Mouse (Mus musculus) G1E (cell line): ENCODE measurements around the gene Ccdc88c. TPM values are rescaled to one million over a fixed set of nuclear protein-coding genes. Genes with fewer than 3 reads are reported as not detected.
A peak's percentile ranks its signal among the peaks of the same experiment; 100 is the strongest.

Experiments used
- ATAC-seq: 2 replicates; pipeline ENCODE4 v1.8.0; 2016; ENCODE audit warnings: mild to moderate bottlenecking; ENCODE audit not compliant: insufficient number of reproducible peaks, poor library complexity, low FRiP score, severe bottlenecking; ENCODE audit errors: extremely low read depth
- DNase-seq: peaks from one replicate; pipeline ENCODE4 v3.0.0; 2012; ENCODE audit warnings: low spot score
- H3K27me3 ChIP-seq: 2 replicates; pipeline ENCODE4 v1.6.1; 2012; ENCODE audit warnings: mild to moderate bottlenecking, low read length, inconsistent platforms; ENCODE audit not compliant: insufficient read depth
- H3K36me3 ChIP-seq: replicated peaks from 2 replicates; pipeline ENCODE3; 2012; ENCODE audit warnings: mild to moderate bottlenecking, inconsistent platforms
- H3K4me1 ChIP-seq: 2 replicates; pipeline ENCODE4 v1.6.1; 2012; ENCODE audit warnings: low read depth, low read length, inconsistent platforms, mixed read lengths; ENCODE audit not compliant: insufficient read depth
- H3K4me3 ChIP-seq: 2 replicates; pipeline ENCODE4 v1.5.1; 2012; ENCODE audit warnings: low read depth, mild to moderate bottlenecking, inconsistent platforms, low read length, moderate library complexity, mixed read lengths
- H3K9me3 ChIP-seq: replicated peaks from 2 replicates; pipeline ENCODE4 v1.6.1; 2012; ENCODE audit warnings: inconsistent platforms
- CTCF ChIP-seq: IDR thresholded peaks from 2 replicates; pipeline ENCODE4 v1.5.1; 2012; ENCODE audit warnings: low read depth, low read length, inconsistent platforms, mixed read lengths
- GATA1 ChIP-seq: IDR thresholded peaks from 2 replicates; pipeline ENCODE4 v1.6.1; 2012; ENCODE audit warnings: borderline replicate concordance, low read length, inconsistent platforms, mixed read lengths
- GATA2 ChIP-seq: IDR thresholded peaks from 2 replicates; pipeline ENCODE4 v1.6.1; 2012; ENCODE audit warnings: low read depth, low read length, inconsistent platforms, borderline replicate concordance
- POLR2AphosphoS5 ChIP-seq: IDR thresholded peaks from 2 replicates; pipeline ENCODE4 v1.6.1; 2012; ENCODE audit warnings: low read depth, low read length, inconsistent platforms; ENCODE audit not compliant: insufficient replicate concordance
- TAL1 ChIP-seq: conservative IDR thresholded peaks from 2 replicates; pipeline ENCODE4 v1.6.1; 2012; ENCODE audit warnings: low read depth, low read length, inconsistent platforms, mixed read lengths
- polyA plus RNA-seq: library from polyadenylated mRNA; stranded (reverse); fragments of >175 nt; gene quantifications from 2 replicates; pipeline ENCODE4 v1.2.3, GENCODE M21; 2012
- total RNA-seq, 2 experiments: library from RNA; stranded (forward) in 1 of 2; stranded (reverse) in 1 of 2; fragments of 200-1000 nt in 1 of 2; fragments of >200 nt in 1 of 2; fragmentation: Nextera tagmentation in 1 of 2; gene quantifications; 2 replicates each; pipeline ENCODE4 v1.2.3; 2014 to 2017

The Ccdc88c gene
- total and polyA plus RNA-seq, 3 experiments, result 9.2 to 31.0 (median 22.7) TPM

- Histone ChIP-seq H3K4me3 (no peak overlapping the region), H3K27me3 (no peaks in the 10 kb centered on the region), H3K4me1 (no peaks in the 10 kb centered on the region), H3K36me3 (peaks cover 75% of the 10 kb centered on the region), H3K9me3 (no peaks in the 10 kb centered on the region)
- TF ChIP-seq CTCF (no peak), GATA2 (no peak), POLR2AphosphoS5 (no peak), GATA1 (no peak), TAL1 (no peak)
- DNase-seq (no peak), ATAC-seq (no peak)
These were observed 11.1 kb upstream of the Ccdc88c start for GRCm38 (mm10) chr12:101039956-101040355.

DNA sequence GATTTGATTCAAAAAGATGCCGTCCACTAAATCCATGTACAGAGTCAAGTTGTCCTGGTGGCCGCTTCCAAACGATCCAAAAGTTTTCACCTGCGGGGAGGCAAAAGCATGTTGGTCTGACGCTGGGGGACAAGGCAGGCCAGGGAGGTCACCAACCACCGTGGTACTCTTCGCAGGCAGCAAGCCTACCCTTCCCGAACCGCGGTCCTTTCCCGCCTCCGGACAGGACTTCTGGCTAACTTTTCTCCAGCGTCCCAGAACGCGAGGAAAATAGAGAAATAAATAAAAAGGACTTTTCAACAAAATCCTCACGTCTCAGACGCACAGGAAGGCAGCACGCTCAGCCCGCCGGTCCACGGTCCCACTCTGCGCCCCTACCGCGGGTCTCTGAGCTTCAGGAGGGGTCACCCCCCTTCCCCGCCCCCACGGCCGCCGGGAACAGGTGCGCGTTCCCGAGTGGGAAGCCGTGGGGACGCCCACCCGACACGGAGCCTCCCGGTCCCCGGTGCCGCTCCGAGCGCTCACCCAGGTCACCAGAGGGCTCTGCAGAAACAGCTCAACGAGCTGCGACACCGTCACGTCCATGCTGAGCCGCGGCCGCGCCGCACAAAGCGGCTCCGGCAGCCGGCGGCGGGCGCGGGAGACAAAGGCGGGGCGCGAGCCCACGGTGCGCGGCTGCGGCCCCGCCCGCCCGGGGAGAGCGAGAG lies 456 bp downstream of the Ccdc88c start:
- no peaks in the 10 kb centered on the region for H3K9me3 ChIP-seq
- H3K27me3 ChIP-seq, result peaks cover 6% of the 10 kb centered on the region; the same call in 1 of the 2 replicates
- peaks cover 36% of the 10 kb centered on the region for H3K36me3 ChIP-seq
- TF ChIP-seq TAL1 (no peak), POLR2AphosphoS5 (no peak), GATA1 (no peak), CTCF (no peak), GATA2 (no peak)
- peaks cover 50% of the 10 kb centered on the region for H3K4me1 ChIP-seq
- DNase-seq (no peak), ATAC-seq (no peak)
- peak overlapping the region; percentile 80 for H3K4me3 ChIP-seq

DNA sequence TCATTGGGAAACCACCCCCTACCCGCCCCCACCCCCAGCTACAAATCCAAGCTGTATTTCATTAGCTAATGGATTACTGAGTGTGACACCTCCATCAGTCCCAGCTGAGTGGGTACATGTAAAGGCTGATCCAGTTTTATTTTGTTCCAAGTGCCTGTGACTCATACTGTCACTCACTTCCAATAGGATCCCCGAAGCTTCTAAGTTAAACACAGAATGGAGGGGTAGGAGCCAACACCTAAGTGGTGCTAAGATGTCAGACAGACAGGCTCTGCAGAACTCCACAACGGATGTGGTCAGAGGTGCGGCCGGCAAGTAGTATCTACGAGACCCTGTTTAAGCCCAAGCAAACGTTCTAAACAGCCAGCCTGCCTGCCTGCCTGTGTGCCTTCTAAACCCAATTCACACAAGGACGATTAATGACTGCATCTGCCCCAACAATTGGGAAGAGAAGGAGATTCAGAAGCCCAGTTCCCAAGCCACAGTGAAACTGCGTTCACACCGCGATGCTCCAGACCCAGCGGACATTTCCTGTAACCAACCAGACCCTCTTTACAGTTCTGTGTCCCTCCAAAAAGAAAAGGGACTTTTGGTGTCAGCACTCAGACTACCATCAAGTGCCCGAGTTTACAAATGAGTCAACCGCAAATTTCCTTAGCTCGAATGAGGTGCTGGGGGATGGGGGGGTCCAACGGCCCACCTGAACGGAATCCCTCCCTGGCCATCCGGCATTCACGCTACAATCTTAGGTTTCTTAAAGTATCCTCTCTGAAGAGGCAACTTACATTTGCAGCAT lies 1.2 kb downstream of the Ccdc88c start:
- DNase-seq, result no peak
- no peak for ATAC-seq
- peaks cover 50% of the 10 kb centered on the region for H3K4me1 ChIP-seq
- H3K9me3 ChIP-seq, result no peaks in the 10 kb centered on the region
- peak overlapping the region; percentile 80 for H3K4me3 ChIP-seq
- H3K27me3 ChIP-seq, result peaks cover 6% of the 10 kb centered on the region; the same call in 1 of the 2 replicates
- peaks cover 42% of the 10 kb centered on the region for H3K36me3 ChIP-seq
- TF ChIP-seq CTCF (no peak), POLR2AphosphoS5 (no peak), GATA2 (no peak), GATA1 (no peak), TAL1 (no peak)

- peaks cover 52% of the 10 kb centered on the region for H3K4me1 ChIP-seq
- H3K9me3 ChIP-seq, result no peaks in the 10 kb centered on the region
- peaks cover 50% of the 10 kb centered on the region for H3K36me3 ChIP-seq
- H3K27me3 ChIP-seq, result 0 out of 2 replicates have a peak, but pooled peaks cover 1% of the 10 kb centered on the region
- ATAC-seq, result no peak
- peak overlapping the region; percentile 45; the same call in 1 of the 2 replicates for H3K4me3 ChIP-seq
- TF ChIP-seq GATA1 (no peak), TAL1 (no peak), CTCF (no peak), GATA2 (no peak), POLR2AphosphoS5 (no peak)
- DNase-seq, result no peak
These were observed 1.9 kb downstream of the Ccdc88c start for GRCm38 (mm10) chr12:101026946-101027345.

GRCm38 (mm10) chr12:101026518-101026917 lies 2.3 kb downstream of the Ccdc88c start:
- peaks cover 52% of the 10 kb centered on the region for H3K4me1 ChIP-seq
- no peak for ATAC-seq

DNA sequence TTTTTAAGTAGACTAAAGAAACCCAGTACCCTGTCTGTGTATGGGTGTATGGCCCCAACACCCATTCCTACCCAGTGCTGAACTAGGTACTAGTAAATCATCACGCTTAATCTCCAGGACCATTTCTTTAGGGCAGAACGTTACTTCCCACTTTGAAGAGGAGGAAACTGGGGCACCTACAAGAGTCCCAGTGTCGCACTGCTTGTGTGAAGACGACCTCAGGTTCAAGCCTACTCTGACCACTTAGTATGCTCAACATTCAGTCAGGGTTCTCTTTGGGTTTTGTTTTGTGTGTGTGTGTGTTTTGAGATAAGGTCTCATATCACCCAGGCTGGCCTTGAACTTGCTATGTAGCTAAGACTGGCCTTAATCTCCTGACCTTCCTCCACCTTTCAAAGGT lies 2.8 kb downstream of the Ccdc88c start:
- no peak for TF ChIP-seq POLR2AphosphoS5
- TF ChIP-seq TAL1, result 0 out of 2 replicates have a peak, but pooled peaks have one; percentile 7
- no peak overlapping the region; the same call in 1 of the 2 replicates for H3K4me3 ChIP-seq
- H3K4me1 ChIP-seq, result peaks cover 52% of the 10 kb centered on the region
- no peak for DNase-seq
- no peaks in the 10 kb centered on the region for H3K9me3 ChIP-seq
- ATAC-seq, result no peak
- H3K27me3 ChIP-seq, result no peaks in the 10 kb centered on the region
- peaks cover 59% of the 10 kb centered on the region for H3K36me3 ChIP-seq

More at GRCm38 (mm10) chr12:101026518-101026917, 2.3 kb downstream of the Ccdc88c start:
- TF ChIP-seq GATA1 (no peak), POLR2AphosphoS5 (no peak), TAL1 (no peak), GATA2 (no peak), CTCF (no peak)
- Histone ChIP-seq H3K9me3 (no peaks in the 10 kb centered on the region), H3K36me3 (peaks cover 54% of the 10 kb centered on the region), H3K27me3 (no peaks in the 10 kb centered on the region), H3K4me3 (no peak overlapping the region; the same call in 1 of the 2 replicates)
- no peak for DNase-seq
